Mouse (Mus musculus): ENCODE measurements at regions not wholly inside any gene's neighbourhood (a gene's known extent, or its start where the extent isn't known, plus 50 kb on each side); places are given as distances from the start of the nearest gene placed in this dataset.

DNA sequence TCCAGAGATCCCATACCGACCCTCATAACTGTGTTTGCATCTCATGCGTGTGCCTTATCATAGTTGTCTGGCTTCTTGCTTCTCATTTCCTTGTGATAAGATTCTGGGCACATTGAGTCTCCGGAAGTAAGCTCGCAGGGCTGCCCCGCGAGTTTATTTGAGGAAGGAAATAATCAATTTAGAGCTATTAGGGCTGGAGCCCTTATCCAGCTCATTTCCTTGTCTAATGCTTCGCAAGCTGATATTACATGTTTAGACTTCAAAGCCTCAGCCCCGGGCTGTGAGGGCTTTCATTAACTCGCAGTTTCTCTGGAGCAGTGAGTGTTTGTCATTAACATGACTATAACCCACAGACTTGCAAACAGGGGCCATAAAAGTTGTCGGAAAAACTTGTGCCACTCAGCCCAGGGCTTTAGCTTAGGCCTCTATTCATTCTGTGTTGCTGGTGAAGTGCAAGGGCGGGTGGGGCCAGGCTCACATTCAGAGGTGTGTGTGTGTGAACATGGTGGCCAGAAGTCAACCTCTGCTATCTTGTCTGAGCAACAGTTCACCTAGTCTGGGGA is 251.0 kb upstream of the Gm5148 start:
- DNase-seq (ENCODE audit: low spot score), result no peak

GRCm38 (mm10) chr3:37972931-37973330 is 248.6 kb upstream of the Gm5148 start:
- DNase-seq (ENCODE audit: low spot score), result no peak

GRCm38 (mm10) chr3:37971240-37971639 is 246.9 kb upstream of the Gm5148 start:
- no peak for DNase-seq (ENCODE audit: low spot score)

DNA sequence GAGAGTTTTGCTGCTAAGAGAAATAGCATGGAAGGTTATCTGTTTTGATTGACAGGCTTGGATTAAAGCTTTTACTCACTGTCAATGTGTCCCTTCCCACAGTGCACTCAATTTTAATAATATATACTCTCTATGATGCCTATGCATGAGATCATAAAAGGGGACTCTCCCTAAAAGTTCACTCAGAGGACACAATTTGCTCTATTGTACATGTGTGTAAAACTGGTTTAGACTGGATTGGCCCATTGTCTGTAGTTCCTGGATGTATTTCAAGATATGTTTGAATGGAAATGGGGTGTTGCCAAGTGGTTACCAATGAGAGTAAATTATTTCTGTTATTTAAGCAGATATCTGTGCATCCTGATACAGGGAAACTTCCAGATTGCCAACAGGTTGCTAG is 244.4 kb upstream of the Gm5148 start:
- DNase-seq (ENCODE audit: low spot score), result no peak

- no peak for DNase-seq (ENCODE audit: low spot score)
Observed at GRCm38 (mm10) chr3:37965221-37965620, 240.9 kb upstream of the Gm5148 start.

DNA sequence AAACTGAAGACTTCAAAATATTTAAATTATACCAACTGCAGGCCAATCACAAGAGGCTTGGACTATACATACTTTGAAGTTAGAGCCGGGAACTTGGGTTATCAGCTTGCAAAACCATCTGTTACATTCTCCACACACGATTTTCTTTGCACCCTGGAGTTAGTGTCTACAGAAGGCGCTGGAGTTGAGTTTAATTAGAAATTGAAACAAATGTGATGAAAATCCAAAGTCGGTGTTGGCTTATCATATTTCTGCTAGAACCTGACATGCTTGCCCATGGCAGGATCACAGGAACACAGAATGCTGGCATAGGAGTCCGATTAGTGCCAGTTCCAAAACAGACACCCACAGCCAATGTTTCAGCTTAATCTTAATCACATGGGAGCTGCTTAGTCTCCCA is 239.8 kb upstream of the Gm5148 start:
- DNase-seq (ENCODE audit: low spot score), result no peak

DNA sequence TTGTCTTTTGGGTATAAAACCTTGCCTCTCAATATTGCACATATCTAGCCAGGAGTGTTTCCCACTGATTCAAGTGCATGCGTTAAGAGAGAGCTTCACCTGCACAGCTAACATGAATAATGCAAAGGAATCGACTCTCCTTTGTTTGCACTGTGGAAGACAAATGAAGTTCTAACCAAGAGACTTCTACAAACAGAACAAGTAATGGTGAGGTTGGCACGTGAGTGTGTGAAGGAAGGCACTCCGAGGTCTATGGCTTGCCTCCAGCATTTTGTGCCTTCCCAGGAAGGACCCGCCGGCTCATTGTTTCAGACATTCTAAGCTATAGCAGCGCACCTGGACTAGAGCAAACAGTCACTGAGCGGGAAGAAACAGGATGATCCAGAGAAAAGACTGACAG is 238.5 kb upstream of the Gm5148 start:
- DNase-seq (ENCODE audit: low spot score), result no peak

- no peak for DNase-seq (ENCODE audit: low spot score)
Observed at GRCm38 (mm10) chr3:37962043-37962810, 237.9 kb upstream of the Gm5148 start.

- no peak for DNase-seq (ENCODE audit: low spot score)
Observed at GRCm38 (mm10) chr3:37958361-37958978, 234.2 kb upstream of the Gm5148 start.

DNA sequence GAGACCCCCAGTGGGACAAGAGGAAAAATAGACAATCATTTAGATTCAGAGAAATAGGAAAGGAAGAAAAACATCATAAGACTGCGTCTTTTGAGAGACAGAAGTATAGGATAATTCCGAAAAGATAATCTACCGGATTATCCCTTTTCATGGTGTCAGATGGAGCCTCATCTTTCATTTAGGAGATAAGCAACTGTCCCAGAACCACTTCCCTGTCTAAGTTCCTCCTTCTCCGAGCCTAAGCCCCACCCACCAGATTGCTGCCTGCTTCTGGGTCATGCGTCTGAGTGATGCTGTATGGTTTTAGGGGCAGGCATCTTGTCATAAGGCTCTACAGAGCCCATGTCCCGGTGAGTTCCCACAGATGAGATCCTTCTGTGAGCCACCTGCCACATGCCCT is 232.3 kb upstream of the Gm5148 start:
- DNase-seq (ENCODE audit: low spot score), result no peak

GRCm38 (mm10) chr3:37952891-37953290 is 228.6 kb upstream of the Gm5148 start:
- no peak for DNase-seq (ENCODE audit: low spot score)

DNA sequence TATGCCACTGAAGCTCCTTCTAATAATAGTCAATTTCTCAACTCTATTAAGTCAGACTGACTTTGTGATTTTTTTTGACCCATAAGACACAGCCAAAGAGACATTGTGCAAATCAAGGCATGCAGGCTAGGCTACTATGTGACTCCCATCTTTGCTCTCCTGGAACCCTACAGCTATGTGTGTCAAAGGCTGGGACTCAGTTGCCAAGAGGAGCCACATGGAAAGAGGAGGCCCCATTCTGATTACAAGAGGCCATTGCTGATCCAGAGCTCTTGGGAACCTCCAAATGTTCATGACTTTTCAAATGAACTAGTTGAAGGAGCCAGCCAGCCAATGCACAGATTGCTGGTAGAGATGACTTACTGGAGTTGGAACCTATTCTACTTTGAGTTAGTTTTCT is 228.0 kb upstream of the Gm5148 start:
- no peak for DNase-seq (ENCODE audit: low spot score)

DNA sequence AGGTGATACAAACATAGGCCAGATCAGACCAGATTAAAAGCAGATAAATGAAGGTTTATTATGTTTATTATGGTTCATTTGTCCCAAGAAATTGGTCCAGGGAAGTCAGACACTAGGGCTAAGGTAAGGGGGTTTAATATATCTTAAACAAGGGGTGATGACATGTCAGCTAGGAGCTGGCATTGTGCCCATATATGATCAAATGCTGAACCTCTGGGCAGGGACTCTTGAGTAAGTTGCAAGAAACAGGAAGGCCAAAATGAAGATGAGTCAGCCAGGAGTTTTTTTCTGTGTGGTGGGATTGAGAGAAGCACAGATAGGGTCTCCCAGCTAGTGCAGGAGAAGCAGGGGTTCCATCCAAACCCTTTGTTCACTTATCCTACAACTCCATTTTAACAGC is 219.4 kb upstream of the Gm5148 start:
- DNase-seq (ENCODE audit: low spot score), result no peak

GRCm38 (mm10) chr3:37940016-37940415 is 215.7 kb upstream of the Gm5148 start:
- DNase-seq (ENCODE audit: low spot score), result no peak

DNA sequence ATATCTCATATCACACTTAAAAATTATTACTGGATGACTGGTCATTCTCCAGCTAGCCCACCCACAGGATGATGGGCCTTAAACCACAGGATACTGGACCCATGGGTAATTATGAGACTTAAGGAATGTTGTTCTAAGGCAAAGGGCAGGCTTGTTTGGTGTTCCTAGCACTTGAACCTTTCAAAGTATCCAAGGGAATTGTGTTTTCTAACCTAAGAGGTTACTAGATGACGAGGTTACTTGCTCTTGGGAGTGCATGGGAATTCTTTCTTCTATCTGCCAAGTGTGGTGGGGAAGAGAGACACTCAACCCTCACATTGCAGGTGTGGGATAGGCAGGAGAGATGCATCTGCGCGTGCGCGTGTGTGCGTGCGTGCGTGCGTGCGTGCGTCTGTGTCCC is 214.6 kb upstream of the Gm5148 start:
- DNase-seq (ENCODE audit: low spot score), result no peak

GRCm38 (mm10) chr3:37938284-37938596 is 213.9 kb upstream of the Gm5148 start:
- DNase-seq (ENCODE audit: low spot score), result no peak

GRCm38 (mm10) chr3:37937381-37938283 is 213.3 kb upstream of the Gm5148 start:
- DNase-seq (ENCODE audit: low spot score), result no peak

DNA sequence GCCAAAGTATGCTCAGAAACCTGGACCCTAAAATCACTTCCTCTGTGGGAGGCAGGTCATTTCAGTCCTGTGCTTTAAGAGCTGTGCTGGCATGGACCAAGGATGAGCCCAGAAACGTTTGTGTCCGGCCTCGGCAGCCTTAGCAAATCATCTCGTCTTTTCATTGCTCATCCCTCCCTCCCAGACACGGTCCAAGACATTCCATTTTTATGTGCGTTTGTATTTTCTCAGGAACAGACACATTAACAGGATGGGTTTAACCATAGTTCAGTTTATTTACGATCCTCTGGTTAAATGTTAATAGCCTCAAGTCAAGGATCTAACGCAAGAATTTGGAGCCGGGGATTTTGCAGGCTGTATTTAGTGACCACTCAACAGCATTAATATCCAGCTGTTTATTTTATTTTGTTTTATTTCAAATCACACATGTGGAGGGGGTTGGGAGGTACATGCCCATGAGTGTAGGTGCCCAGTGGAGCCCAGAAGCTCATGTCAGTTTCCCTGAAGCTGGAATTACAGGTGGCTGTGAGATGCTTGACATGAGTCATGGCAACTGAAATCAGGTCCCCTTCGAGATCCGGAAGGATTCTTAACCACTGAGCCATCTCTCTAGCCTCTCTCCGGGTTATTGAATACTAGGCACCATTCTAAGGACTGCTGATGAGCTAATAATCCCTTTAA is 212.1 kb upstream of the Gm5148 start:
- no peak for DNase-seq (ENCODE audit: low spot score)

- DNase-seq (ENCODE audit: low spot score), result no peak
Observed at GRCm38 (mm10) chr3:37934905-37935708, 210.8 kb upstream of the Gm5148 start.

DNA sequence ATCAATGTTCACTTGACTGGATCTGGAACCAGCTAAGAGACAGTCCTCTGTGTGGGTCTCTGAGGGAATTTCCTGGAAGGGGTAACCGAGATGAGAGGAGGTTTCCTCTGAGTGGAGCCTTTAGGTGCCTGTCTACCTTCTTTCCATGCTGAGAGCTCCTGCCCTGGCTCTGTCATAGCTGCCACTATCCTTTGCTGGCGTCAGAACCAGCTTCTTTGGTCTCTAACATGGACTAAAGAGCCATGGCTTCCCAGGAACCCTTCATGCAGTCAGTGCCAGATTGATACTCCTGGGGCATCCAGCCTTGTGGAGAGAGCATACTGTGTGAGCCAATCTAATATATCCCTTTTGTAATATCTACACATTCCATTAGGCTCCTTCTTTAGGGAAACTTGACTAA is 209.9 kb upstream of the Gm5148 start:
- no peak for DNase-seq (ENCODE audit: low spot score)

DNA sequence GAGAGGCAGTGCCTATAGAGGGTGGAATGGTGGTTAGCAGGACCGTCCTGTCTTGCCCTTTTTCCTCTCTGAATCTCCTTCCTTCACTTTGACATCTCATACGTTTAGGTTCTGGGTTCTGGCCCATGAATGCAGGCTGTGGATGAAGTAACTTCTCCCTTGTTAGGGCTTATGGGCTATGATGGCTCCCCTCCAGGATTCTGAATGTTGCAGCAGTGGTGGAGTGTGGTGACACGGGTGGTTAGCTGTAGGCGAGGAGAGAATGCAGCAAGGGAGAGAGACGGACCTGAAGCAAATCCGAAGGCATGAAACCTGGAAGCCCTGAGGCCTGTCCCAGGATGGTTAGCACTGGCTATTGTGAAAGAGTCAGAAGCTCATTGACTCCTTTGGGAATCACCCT is 204.4 kb upstream of the Gm5148 start:
- no peak for DNase-seq (ENCODE audit: low spot score)

All from ovary, postnatal 10 days (tissue).